Mouse (Mus musculus) MEL (cell line): ENCODE measurements around the gene Fryl. TPM values are rescaled to one million over a fixed set of nuclear protein-coding genes. Genes with fewer than 3 reads are reported as not detected.
A peak's percentile ranks its signal among the peaks of the same experiment; 100 is the strongest.

ENCODE experiments used
- DNase-seq: peaks from one replicate; pipeline ENCODE4 v3.0.0; 2011; ENCODE audit warnings: low read depth, low spot score
- H3K27ac ChIP-seq: 2 replicates; pipeline ENCODE4 v1.5.1; 2012; ENCODE audit warnings: low read depth, mild to moderate bottlenecking, control low read depth, low read length, moderate library complexity; ENCODE audit not compliant: control insufficient read depth
- H3K27me3 ChIP-seq, 2 experiments: fragments of 150-350 bp in 1 of 2; sonication (generic) in 1 of 2; 2 replicates each; pipeline ENCODE4 v1.6.1; 2012; ENCODE audit warnings: low read length in 2 of 2, mild to moderate bottlenecking in 2 of 2, improper control_type of control experiment in 1 of 2, moderate library complexity in 1 of 2; ENCODE audit not compliant: insufficient read depth in 2 of 2, control insufficient read depth in 1 of 2
- H3K36me3 ChIP-seq, 2 experiments: 2 replicates each; pipeline ENCODE4 v1.6.1; 2012 to 2014; ENCODE audit warnings: low read length in 2 of 2, improper control_type of control experiment in 1 of 2, inconsistent platforms in 1 of 2, mild to moderate bottlenecking in 1 of 2; ENCODE audit not compliant: insufficient read depth in 2 of 2, control insufficient read depth in 1 of 2
- H3K4me1 ChIP-seq, 2 experiments: fragments of 150-350 bp in 1 of 2; sonication (generic) in 1 of 2; 2 replicates each; pipeline ENCODE4 v1.6.1; 2012; ENCODE audit warnings: low read length in 2 of 2, improper control_type of control experiment in 1 of 2, mild to moderate bottlenecking in 1 of 2; ENCODE audit not compliant: insufficient read depth in 2 of 2, control insufficient read depth in 1 of 2
- H3K4me3 ChIP-seq, 2 experiments: fragments of 150-350 bp in 1 of 2; sonication (generic) in 1 of 2; 2 replicates each; pipeline ENCODE4 v1.5.1; 2012; ENCODE audit warnings: low read depth in 2 of 2, low read length in 2 of 2, mild to moderate bottlenecking in 2 of 2, moderate library complexity in 2 of 2, control low read depth in 1 of 2, improper control_type of control experiment in 1 of 2; ENCODE audit not compliant: control insufficient read depth in 1 of 2, insufficient read depth in 1 of 2
- H3K79me2 ChIP-seq: 2 replicates; pipeline ENCODE4 v1.6.1; 2012; ENCODE audit warnings: mild to moderate bottlenecking, low read length, moderate library complexity; ENCODE audit not compliant: control insufficient read depth, poor library complexity, insufficient read depth
- H3K9ac ChIP-seq: 2 replicates; pipeline ENCODE4 v1.6.1; 2012; ENCODE audit warnings: low read depth, mild to moderate bottlenecking, control low read depth, low read length, moderate library complexity; ENCODE audit not compliant: control insufficient read depth, poor library complexity, severe bottlenecking
- H3K9me3 ChIP-seq: fragments of 150-350 bp; sonication (generic); replicated peaks from 2 replicates; pipeline ENCODE4 v1.6.1; 2012; ENCODE audit warnings: mild to moderate bottlenecking, low read length, improper control_type of control experiment, moderate library complexity; ENCODE audit not compliant: insufficient read depth
- EP300 ChIP-seq, 2 experiments: IDR thresholded peaks; 2 replicates each; pipeline ENCODE4 v1.6.1; 2011; ENCODE audit warnings: improper control_type of control experiment in 2 of 2, low read length in 2 of 2, low read depth in 1 of 2, mild to moderate bottlenecking in 1 of 2
- ETS1 ChIP-seq: IDR thresholded peaks from 2 replicates; pipeline ENCODE4 v1.6.1; 2012; ENCODE audit warnings: low read depth, mild to moderate bottlenecking, inconsistent platforms, low read length, improper control_type of control experiment, moderate library complexity
- GATA1 ChIP-seq: IDR thresholded peaks from 2 replicates; pipeline ENCODE4 v1.6.1; 2011; ENCODE audit warnings: low read depth, low read length, improper control_type of control experiment
- MAZ ChIP-seq: IDR thresholded peaks from 2 replicates; pipeline ENCODE4 v1.6.1; 2012; ENCODE audit warnings: low read depth, mild to moderate bottlenecking, inconsistent platforms, low read length, improper control_type of control experiment
- MYB ChIP-seq: IDR thresholded peaks from 2 replicates; pipeline ENCODE4 v1.6.1; 2011; ENCODE audit warnings: mild to moderate bottlenecking, low read depth, low read length, improper control_type of control experiment
- MYC ChIP-seq: IDR thresholded peaks from 2 replicates; pipeline ENCODE4 v1.6.1; 2011; ENCODE audit warnings: low read depth, mild to moderate bottlenecking, low read length, improper control_type of control experiment, moderate library complexity
- NELFE ChIP-seq: IDR thresholded peaks from 2 replicates; pipeline ENCODE4 v1.6.1; 2011; ENCODE audit warnings: low read depth, low read length, improper control_type of control experiment
- RCOR1 ChIP-seq: IDR thresholded peaks from 2 replicates; pipeline ENCODE4 v1.6.1; 2012; ENCODE audit warnings: low read depth, mild to moderate bottlenecking, inconsistent platforms, low read length, improper control_type of control experiment
- TCF12 ChIP-seq: IDR thresholded peaks from 2 replicates; pipeline ENCODE4 v1.6.1; 2014; ENCODE audit warnings: low read depth, mild to moderate bottlenecking, inconsistent platforms, low read length, improper control_type of control experiment, moderate library complexity
- USF2 ChIP-seq, 2 experiments: IDR thresholded peaks; 2 replicates each; pipeline ENCODE4 v1.6.1; 2011 to 2012; ENCODE audit warnings: improper control_type of control experiment in 2 of 2, low read length in 2 of 2, borderline replicate concordance in 1 of 2, inconsistent platforms in 1 of 2, low read depth in 1 of 2, mild to moderate bottlenecking in 1 of 2; ENCODE audit not compliant: insufficient read depth in 1 of 2
- ZKSCAN1 ChIP-seq: IDR thresholded peaks from 2 replicates; pipeline ENCODE4 v1.6.1; 2012; ENCODE audit warnings: low read depth, mild to moderate bottlenecking, inconsistent platforms, low read length, improper control_type of control experiment, moderate library complexity
- polyA plus RNA-seq, 2 experiments: library from polyadenylated mRNA; stranded (reverse) in 1 of 2; unstranded in 1 of 2; fragments of >175 nt in 1 of 2; fragments of >200 nt in 1 of 2; gene quantifications; 2 replicates each; pipeline versions ENCODE4 v1.2.1 to v1.2.4; 2012; ENCODE audit warnings: low replicate concordance in 2 of 2, low read depth in 1 of 2; ENCODE audit not compliant: insufficient read length in 2 of 2, insufficient read depth in 1 of 2, missing spikeins in 1 of 2
- total RNA-seq: library from RNA; depleted of rRNA; stranded (reverse); fragments of 300-350 nt; gene quantifications from 2 replicates; pipeline ENCODE4 v1.2.3, GENCODE M21; 2012

Fryl gene
- total and polyA plus RNA-seq, 3 experiments, result 18.8 to 188 (median 39.7) TPM

GRCm38 (mm10) chr5:73233018-73233881 is 23.2 kb downstream of the Fryl start:
- Histone ChIP-seq H3K36me3 (peaks cover 0 to 39% of the 10 kb centered on the region in 2 experiments; a peak in 3 of 4 replicates), H3K27me3 (no peaks in the 10 kb centered on the region), H3K4me1 (peaks cover 32 to 43% of the 10 kb centered on the region in 2 experiments), H3K27ac (no peak overlapping the region), H3K79me2 (peaks cover 22% of the 10 kb centered on the region), H3K9ac (no peak overlapping the region), H3K9me3 (no peaks in the 10 kb centered on the region), H3K4me3 (no peak overlapping the region)
- TF ChIP-seq NELFE (no peak), ETS1 (peak; percentile 23; the same call in 1 of the 2 replicates), USF2 (IDR thresholded peaks at IDR 0.05; ENCODE audit: borderline replicate concordance in 1 of 2, insufficient read depth in 1 of 2, low read depth in 1 of 2, low read length in 2 of 2) (no peak), TCF12 (peak; percentile 54; the same call in 1 of the 2 replicates), EP300 (IDR thresholded peaks at IDR 0.05; ENCODE audit: low read depth in 1 of 2, low read length in 2 of 2) (peak; percentile 38 to 44; a peak in 3 of 4 replicates), MYB (no peak), GATA1 (peak; percentile 72)
- DNase-seq, result peak; percentile 42

- Histone ChIP-seq H3K36me3 (peaks cover 0 to 44% of the 10 kb centered on the region in 2 experiments; a peak in 3 of 4 replicates), H3K9ac (no peak overlapping the region; the same call in 1 of the 2 replicates), H3K9me3 (no peaks in the 10 kb centered on the region), H3K4me3 (no peak overlapping the region), H3K79me2 (peaks cover 25% of the 10 kb centered on the region), H3K4me1 (peaks cover 32 to 48% of the 10 kb centered on the region in 2 experiments), H3K27ac (peak overlapping the region; percentile 44), H3K27me3 (no peaks in the 10 kb centered on the region)
- no peak for DNase-seq
- TF ChIP-seq MYC, result no peak
- TF ChIP-seq NELFE, result no peak
- TF ChIP-seq USF2 (IDR thresholded peaks at IDR 0.05; ENCODE audit: borderline replicate concordance in 1 of 2, insufficient read depth in 1 of 2, low read depth in 1 of 2, low read length in 2 of 2), result no peak
- TF ChIP-seq EP300 (IDR thresholded peaks at IDR 0.05; ENCODE audit: low read depth in 1 of 2, low read length in 2 of 2), result no peak
- no peak for TF ChIP-seq ZKSCAN1
- no peak for TF ChIP-seq ETS1
- TF ChIP-seq RCOR1, result no peak
- TF ChIP-seq MAZ, result no peak
Measured at GRCm38 (mm10) chr5:73232267-73232666, 24.2 kb downstream of the Fryl start.
